Mouse (Mus musculus): Measurements from ENCODE around the gene Cald1. TPM values are rescaled to one million over a fixed set of nuclear protein-coding genes. Genes with fewer than 3 reads are reported as not detected.

The Cald1 gene
- 37.2 and 65.2 TPM in 2 replicates for polyA plus RNA-seq (2012; ENCODE audit: insufficient read depth, insufficient read length, missing spikeins)

- Histone ChIP-seq H3K4me3 (ENCODE audit: insufficient read depth, low read depth, low read length) (peak within 1 kb of the TSS; percentile 74), H3K27ac (replicated peaks; ENCODE audit: low read depth, low read length) (peak within 1 kb of the TSS; percentile 96), H3K4me1 (ENCODE audit: control insufficient read depth, insufficient read depth, insufficient read length, low read length) (peaks cover 5% of the 10 kb centered on the region; the same call in 1 of the 2 replicates)
Observed at GRCm38 (mm10) chr6:34598121-34599065, at the start of gene Cald1. Gene Cald1 (plus strand): TSS chr6:34598500.

GRCm38 (mm10) chr6:34549017-34549416 is 49.3 kb upstream of the Cald1 start:
- Histone ChIP-seq H3K4me3 (ENCODE audit: insufficient read depth, low read depth, low read length) (no peak overlapping the region), H3K4me1 (ENCODE audit: control insufficient read depth, insufficient read depth, insufficient read length, low read length) (no peaks in the 10 kb centered on the region), H3K27ac (replicated peaks; ENCODE audit: low read depth, low read length) (no peak overlapping the region)

DNA sequence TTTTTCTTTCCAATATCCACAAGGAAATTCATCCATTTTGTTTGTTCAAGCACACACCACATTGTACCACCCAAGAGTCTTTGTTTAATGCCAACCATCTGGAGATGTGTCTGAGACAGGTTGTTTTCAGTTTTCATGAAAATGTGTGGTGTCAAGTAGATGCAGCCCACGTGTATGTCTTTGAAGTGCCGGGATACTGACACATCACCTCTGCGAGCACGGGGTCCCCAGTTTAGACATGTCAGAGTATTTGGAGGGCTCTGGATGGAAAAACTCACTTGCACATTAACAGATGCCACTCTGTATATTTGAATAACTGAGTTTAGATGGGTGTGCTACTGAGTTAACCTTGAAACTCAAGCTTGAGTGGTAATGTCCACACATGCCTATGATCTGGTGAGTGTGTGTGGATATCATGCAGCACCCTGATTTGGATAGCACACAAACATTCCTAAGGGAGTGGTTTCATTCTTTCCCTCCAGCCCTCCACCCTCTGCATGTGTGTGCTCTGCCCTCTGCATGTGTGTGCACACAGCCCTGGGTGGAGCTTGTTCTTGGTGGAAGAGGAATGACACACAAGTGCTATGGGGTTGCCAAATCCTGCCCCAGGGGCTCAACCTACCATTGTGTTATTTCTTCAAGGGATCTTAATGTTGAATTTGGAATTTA is 45.7 kb upstream of the Cald1 start:
- Histone ChIP-seq H3K4me1 (ENCODE audit: control insufficient read depth, insufficient read depth, insufficient read length, low read length) (no peaks in the 10 kb centered on the region), H3K27ac (replicated peaks; ENCODE audit: low read depth, low read length) (no peak overlapping the region), H3K4me3 (ENCODE audit: insufficient read depth, low read depth, low read length) (no peak overlapping the region)

GRCm38 (mm10) chr6:34554291-34554997 is 43.9 kb upstream of the Cald1 start:
- Histone ChIP-seq H3K4me1 (ENCODE audit: control insufficient read depth, insufficient read depth, insufficient read length, low read length) (no peaks in the 10 kb centered on the region), H3K4me3 (ENCODE audit: insufficient read depth, low read depth, low read length) (no peak overlapping the region), H3K27ac (replicated peaks; ENCODE audit: low read depth, low read length) (no peak overlapping the region)

DNA sequence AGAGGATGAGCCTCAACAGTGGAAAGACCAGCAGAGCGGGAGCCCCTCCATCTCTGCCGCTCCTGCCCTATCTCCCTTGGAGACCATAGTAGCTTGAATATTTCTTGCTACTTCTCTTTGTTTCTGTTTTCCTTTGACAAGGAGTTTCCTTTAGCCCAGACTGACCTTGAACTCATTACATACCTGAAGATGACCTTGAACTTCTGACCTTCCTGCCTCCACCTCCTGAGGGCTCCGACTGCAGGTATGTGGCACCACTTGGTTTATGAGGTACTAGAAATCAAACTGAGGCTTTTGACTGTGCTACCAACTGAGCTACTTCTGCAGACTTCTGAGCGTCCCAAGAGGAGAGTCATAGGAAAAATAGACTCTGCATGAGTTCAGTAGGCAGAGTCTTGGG is 38.8 kb upstream of the Cald1 start:
- H3K4me3 ChIP-seq (ENCODE audit: insufficient read depth, low read depth, low read length), result no peak overlapping the region
- H3K27ac ChIP-seq (replicated peaks; ENCODE audit: low read depth, low read length), result no peak overlapping the region
- no peaks in the 10 kb centered on the region for H3K4me1 ChIP-seq (ENCODE audit: control insufficient read depth, insufficient read depth, insufficient read length, low read length)

- Histone ChIP-seq H3K27ac (replicated peaks; ENCODE audit: low read depth, low read length) (no peak overlapping the region), H3K4me1 (ENCODE audit: control insufficient read depth, insufficient read depth, insufficient read length, low read length) (no peaks in the 10 kb centered on the region), H3K4me3 (ENCODE audit: insufficient read depth, low read depth, low read length) (no peak overlapping the region)
Observed at GRCm38 (mm10) chr6:34565176-34565880, 33.0 kb upstream of the Cald1 start.

- no peaks in the 10 kb centered on the region for H3K4me1 ChIP-seq (ENCODE audit: control insufficient read depth, insufficient read depth, insufficient read length, low read length)
- no peak overlapping the region for H3K27ac ChIP-seq (replicated peaks; ENCODE audit: low read depth, low read length)
- no peak overlapping the region for H3K4me3 ChIP-seq (ENCODE audit: insufficient read depth, low read depth, low read length)
Observed at GRCm38 (mm10) chr6:34567298-34567697, 31.0 kb upstream of the Cald1 start.

DNA sequence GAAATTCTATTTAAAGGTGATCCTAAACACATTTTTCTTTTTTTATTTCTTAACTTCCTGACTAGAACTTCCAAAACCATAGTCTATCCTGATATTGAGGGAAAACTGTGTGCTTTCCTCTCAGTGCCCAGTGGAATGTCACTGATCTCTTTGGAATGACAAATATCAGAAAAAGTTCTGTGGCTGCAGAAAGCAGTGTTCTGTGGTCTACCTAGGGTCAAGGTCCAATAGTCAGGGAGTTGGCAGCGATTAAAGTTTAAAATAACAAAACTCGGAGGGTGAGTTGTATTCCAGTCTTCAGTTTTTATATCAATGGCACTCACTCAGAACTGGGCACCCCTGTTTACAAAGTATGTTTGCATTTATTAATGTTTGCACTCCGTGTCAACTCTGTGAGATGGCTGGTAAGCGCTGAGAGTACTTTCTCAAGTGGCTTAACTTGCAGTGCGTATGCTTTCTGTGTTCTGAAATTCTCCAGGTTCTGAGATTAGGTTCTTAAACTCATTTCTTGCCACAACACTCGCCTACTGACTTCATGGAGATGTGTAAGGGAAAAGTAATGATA is 18.7 kb upstream of the Cald1 start:
- Histone ChIP-seq H3K27ac (replicated peaks; ENCODE audit: low read depth, low read length) (no peak overlapping the region), H3K4me1 (ENCODE audit: control insufficient read depth, insufficient read depth, insufficient read length, low read length) (no peaks in the 10 kb centered on the region), H3K4me3 (ENCODE audit: insufficient read depth, low read depth, low read length) (no peak overlapping the region)

DNA sequence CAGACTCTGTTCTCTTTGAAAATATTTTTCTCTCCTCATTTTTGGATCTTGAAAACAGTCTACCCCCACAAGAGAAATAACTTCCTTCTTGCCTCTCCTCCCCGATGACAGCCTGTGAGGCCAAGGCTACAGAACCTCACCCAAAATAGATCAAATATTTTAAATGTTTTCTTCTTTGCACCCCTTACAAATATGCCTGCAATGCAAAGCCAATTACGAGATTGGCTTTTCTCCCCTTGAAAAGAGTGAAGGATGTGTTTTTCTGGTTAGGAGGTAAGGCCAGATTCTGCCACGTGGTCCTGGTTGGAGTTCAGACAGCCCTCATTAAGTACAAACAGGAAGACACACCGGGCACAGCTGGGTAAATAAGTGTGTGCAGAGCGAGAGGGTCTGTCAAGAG is 14.9 kb upstream of the Cald1 start:
- no peaks in the 10 kb centered on the region for H3K4me1 ChIP-seq (ENCODE audit: control insufficient read depth, insufficient read depth, insufficient read length, low read length)
- H3K27ac ChIP-seq (replicated peaks; ENCODE audit: low read depth, low read length), result no peak overlapping the region
- H3K4me3 ChIP-seq (ENCODE audit: insufficient read depth, low read depth, low read length), result no peak overlapping the region

DNA sequence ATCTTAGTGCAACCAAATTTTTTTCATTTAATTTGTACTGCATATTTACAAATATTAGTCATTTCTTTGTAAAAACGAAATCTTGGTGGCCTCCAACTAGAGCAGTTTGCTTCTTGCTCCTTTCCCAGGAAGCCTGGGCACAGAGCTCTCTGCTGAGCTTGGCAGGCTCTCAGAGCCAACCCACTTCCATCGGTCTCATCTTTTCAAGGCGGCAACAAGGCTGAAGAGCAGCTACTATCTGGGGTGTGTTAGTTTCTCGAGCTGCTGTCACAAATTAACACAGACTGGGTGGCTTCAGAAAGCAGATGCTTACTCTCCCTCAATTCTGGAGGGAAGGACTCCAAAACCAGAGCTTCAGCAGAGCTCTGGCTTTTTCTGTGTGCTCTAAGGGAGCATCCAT is 10.2 kb upstream of the Cald1 start:
- Histone ChIP-seq H3K4me1 (ENCODE audit: control insufficient read depth, insufficient read depth, insufficient read length, low read length) (no peaks in the 10 kb centered on the region), H3K4me3 (ENCODE audit: insufficient read depth, low read depth, low read length) (no peak overlapping the region), H3K27ac (replicated peaks; ENCODE audit: low read depth, low read length) (no peak overlapping the region)

DNA sequence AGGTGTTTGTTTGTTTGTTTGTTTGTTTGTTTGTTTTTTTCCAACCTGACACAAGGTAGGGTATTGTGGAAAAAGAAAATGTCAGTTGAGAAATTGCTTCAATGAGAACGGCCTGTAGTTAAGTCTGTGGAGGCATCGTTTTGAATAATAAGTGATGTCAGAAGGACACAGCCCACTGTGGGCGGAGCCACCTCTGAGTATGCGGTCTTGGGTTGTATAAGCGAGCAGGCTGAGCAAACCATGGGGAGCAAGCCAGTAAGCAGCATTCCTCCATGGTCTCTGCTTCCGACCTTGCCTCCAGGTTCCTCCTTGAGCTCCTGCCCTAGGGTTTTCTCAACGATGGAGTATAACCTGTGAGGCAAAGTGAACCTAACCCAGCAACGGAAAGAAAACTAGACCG is 7.6 kb upstream of the Cald1 start:
- Histone ChIP-seq H3K4me3 (ENCODE audit: insufficient read depth, low read depth, low read length) (no peak overlapping the region), H3K4me1 (ENCODE audit: control insufficient read depth, insufficient read depth, insufficient read length, low read length) (no peaks in the 10 kb centered on the region), H3K27ac (replicated peaks; ENCODE audit: low read depth, low read length) (no peak overlapping the region)

DNA sequence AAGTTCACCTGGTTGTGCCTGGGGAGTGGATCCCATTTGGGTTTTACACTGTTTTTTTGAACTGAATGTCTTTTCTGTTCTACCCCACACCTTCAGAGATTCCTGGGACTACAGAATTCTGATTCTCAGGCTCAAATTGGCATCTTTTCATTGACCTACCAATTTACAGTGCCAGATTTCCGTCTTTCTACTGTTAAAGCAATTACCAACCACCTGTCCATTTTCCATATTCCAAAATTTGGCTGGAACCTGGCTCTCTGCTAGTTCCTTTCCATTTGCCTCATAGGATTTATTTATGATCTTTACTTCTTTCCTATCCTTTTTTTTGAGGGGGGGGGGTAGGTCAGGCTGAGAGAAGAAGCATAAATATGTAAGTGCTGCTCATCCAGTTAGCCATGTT is 4.9 kb upstream of the Cald1 start:
- Histone ChIP-seq H3K27ac (replicated peaks; ENCODE audit: low read depth, low read length) (no peak overlapping the region), H3K4me3 (ENCODE audit: insufficient read depth, low read depth, low read length) (no peak overlapping the region), H3K4me1 (ENCODE audit: control insufficient read depth, insufficient read depth, insufficient read length, low read length) (no peaks in the 10 kb centered on the region)

GRCm38 (mm10) chr6:34597316-34597715 is 984 bp upstream of the Cald1 start:
- H3K4me3 ChIP-seq (ENCODE audit: insufficient read depth, low read depth, low read length), result no peak overlapping the region
- peak overlapping the region; percentile 15; the same call in 1 of the 2 replicates for H3K27ac ChIP-seq (replicated peaks; ENCODE audit: low read depth, low read length)
- H3K4me1 ChIP-seq (ENCODE audit: control insufficient read depth, insufficient read depth, insufficient read length, low read length), result no peaks in the 10 kb centered on the region

- H3K4me1 ChIP-seq (ENCODE audit: control insufficient read depth, insufficient read depth, insufficient read length, low read length), result peaks cover 10% of the 10 kb centered on the region; the same call in 1 of the 2 replicates
- peak overlapping the region; percentile 54 for H3K27ac ChIP-seq (replicated peaks; ENCODE audit: low read depth, low read length)
Observed at GRCm38 (mm10) chr6:34599171-34599570, 871 bp downstream of the Cald1 start.

More at GRCm38 (mm10) chr6:34599171-34599570, 871 bp downstream of the Cald1 start:
- peak overlapping the region; percentile 74 for H3K4me3 ChIP-seq (ENCODE audit: insufficient read depth, low read depth, low read length)
